Mouse (Mus musculus) left cerebral cortex, postnatal 4 days (tissue): ENCODE measurements around the gene Gm364. TPM values are rescaled to one million over a fixed set of nuclear protein-coding genes. Genes with fewer than 3 reads are reported as not detected.

Source experiments
- total RNA-seq, 2 experiments: library from RNA; stranded (reverse); gene quantifications; 2 replicates each; pipeline ENCODE4 v1.2.3; 2021

The Gm364 gene
- total RNA-seq, 2 experiments from 2014 or later: not detected

Other genes with a start within 250 kb of the Gm364 start
- not detected for gene Cd40lg, start 197.0 kb upstream of the Gm364 start, total RNA-seq
- 1 to 10 TPM; 5.9 to 6.4 TPM for gene Arhgef6, start 70.4 kb upstream of the Gm364 start, total RNA-seq
- gene Rbmx, start 16.1 kb upstream of the Gm364 start, total RNA-seq: 100 to 1,000 TPM; 133 to 137 TPM
- under 1 TPM; 0.38 to 0.97 TPM for gene Gpr101, start 94.6 kb downstream of the Gm364 start, total RNA-seq